Mouse (Mus musculus) lung, postnatal 14 days (tissue): Measurements from ENCODE around the gene Ptpn11.
"Not testable (repeated sequence)": the region's sequence is repeated elsewhere in the genome, so short reads cannot be mapped to it uniquely, and the experiment has no call there.

ENCODE experiments used
- DNase-seq: peaks from one replicate; pipeline ENCODE4 v3.0.0; 2021

Ptpn11 gene

GRCm38 (mm10) chr5:121214707-121215106 lies 23.5 kb upstream of the Ptpn11 start:
- no peak for DNase-seq

GRCm38 (mm10) chr5:121212108-121212507 lies 20.9 kb upstream of the Ptpn11 start:
- DNase-seq = no peak

GRCm38 (mm10) chr5:121210601-121210924 lies 19.4 kb upstream of the Ptpn11 start:
- DNase-seq = no peak

- DNase-seq = no peak
Observed at GRCm38 (mm10) chr5:121209755-121210600, 18.8 kb upstream of the Ptpn11 start.

- DNase-seq = no peak
Observed at GRCm38 (mm10) chr5:121206984-121207383, 15.8 kb upstream of the Ptpn11 start.

- DNase-seq = no peak
Observed at GRCm38 (mm10) chr5:121206540-121206939, 15.3 kb upstream of the Ptpn11 start.

- not testable (repeated sequence) for DNase-seq
Observed at GRCm38 (mm10) chr5:121205537-121206130, 14.4 kb upstream of the Ptpn11 start.

GRCm38 (mm10) chr5:121204132-121205089 lies 13.2 kb upstream of the Ptpn11 start, which contains the start of gene Rpl6:
TSS of gene Rpl6 (plus strand) at chr5:121204481.
- peak; percentile 76 for DNase-seq

GRCm38 (mm10) chr5:121202467-121202866 lies 11.3 kb upstream of the Ptpn11 start:
- no peak for DNase-seq

GRCm38 (mm10) chr5:121201739-121202138 lies 10.5 kb upstream of the Ptpn11 start:
- DNase-seq = peak; percentile 46

GRCm38 (mm10) chr5:121198376-121198775 lies 7.2 kb upstream of the Ptpn11 start:
- DNase-seq = no peak

- DNase-seq = no peak
Observed at GRCm38 (mm10) chr5:121197337-121197736, 6.1 kb upstream of the Ptpn11 start.

GRCm38 (mm10) chr5:121196764-121197163 lies 5.6 kb upstream of the Ptpn11 start:
- DNase-seq = no peak

GRCm38 (mm10) chr5:121194173-121194572 lies 3.0 kb upstream of the Ptpn11 start:
- no peak for DNase-seq

- DNase-seq = no peak
Observed at GRCm38 (mm10) chr5:121191584-121191906, 348 bp upstream of the Ptpn11 start.

GRCm38 (mm10) chr5:121190210-121190835 lies 874 bp downstream of the Ptpn11 start:
- no peak for DNase-seq

- DNase-seq = no peak
Observed at GRCm38 (mm10) chr5:121189182-121189581, 2.0 kb downstream of the Ptpn11 start.

- DNase-seq = no peak
Observed at GRCm38 (mm10) chr5:121188265-121188664, 2.9 kb downstream of the Ptpn11 start.

GRCm38 (mm10) chr5:121187580-121188001 lies 3.6 kb downstream of the Ptpn11 start:
- no peak for DNase-seq

- no peak for DNase-seq
Observed at GRCm38 (mm10) chr5:121184945-121185551, 6.1 kb downstream of the Ptpn11 start.

- DNase-seq = no peak
Observed at GRCm38 (mm10) chr5:121184375-121184774, 6.8 kb downstream of the Ptpn11 start.

- DNase-seq = no peak
Observed at GRCm38 (mm10) chr5:121183269-121183668, 7.9 kb downstream of the Ptpn11 start.
